Comparison of ENCODE assay signal across 9 mouse cellular contexts in the genomic region with DNA sequence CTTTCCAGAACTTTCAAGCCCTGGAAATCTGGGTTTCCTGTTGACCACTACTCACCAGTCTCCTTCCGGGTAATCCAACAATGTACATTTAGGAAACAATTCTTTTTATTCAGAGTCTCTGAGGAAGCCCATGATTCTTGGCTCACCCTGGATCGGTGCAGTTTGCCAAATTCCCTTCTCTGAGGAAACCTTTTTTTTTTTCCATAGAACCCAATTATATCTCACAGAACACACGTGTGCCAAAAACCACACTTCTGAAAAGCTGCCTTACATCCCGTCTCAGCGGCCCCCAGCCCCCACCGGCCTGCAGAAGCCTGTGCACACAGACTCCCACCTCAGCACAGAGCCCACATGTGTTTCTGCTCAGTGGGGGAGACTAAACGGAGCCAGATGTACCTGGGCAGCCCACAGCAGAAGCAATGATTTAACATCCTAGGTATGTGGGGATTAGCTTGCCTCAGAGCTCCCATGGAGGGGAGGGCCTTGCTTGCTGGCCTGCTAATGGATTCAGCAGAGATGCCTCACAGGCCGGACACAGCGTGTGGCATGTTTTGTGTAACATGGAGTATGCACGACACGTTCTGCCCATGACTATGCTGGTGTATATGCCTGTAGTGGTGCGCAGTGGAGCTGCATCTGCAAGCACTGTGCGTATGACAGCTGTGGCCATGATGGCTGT.
A peak's percentile ranks its signal among the peaks of the same experiment; 100 is the strongest.
DNase-seq lines count a peak whose midpoint lies in the region; ATAC-seq and TF ChIP-seq lines count a peak whose summit lies in the region.
"Had no signal": no experiment of that assay in that cellular context is flagged by ENCODE, and none has a peak within 500 bp of the region (broad histone marks: within the 10 kb centered on the region; RNA-seq: fewer than 3 reads in every experiment).

No protein-coding gene starts in this region.

- WGBS in heart, embryonic 14.5 days: 55% methylated on average over 13 of the region's 13 CpGs

- no peaks in the 10 kb centered on the region for H3K9me3 ChIP-seq in heart, embryonic 14.5 days (ENCODE audit: control insufficient read depth, low read length)

- H3K36me3 ChIP-seq in heart, embryonic 14.5 days (ENCODE audit: control insufficient read depth, insufficient read depth, low read length): no peaks in the 10 kb centered on the region

- peak overlapping the region; percentile 53 to 91 for H3K27ac ChIP-seq in heart, embryonic 14.5 days (replicated peaks in 1 of 2; ENCODE audit: control insufficient read depth in 1 of 2, insufficient read depth in 1 of 2, low read depth in 2 of 2, low read length in 2 of 2)
- no peak overlapping the region for H3K27ac ChIP-seq in layer of hippocampus, adult 2 months
- H3K27ac ChIP-seq: liver, embryonic 14.5 days had no signal

- TF ChIP-seq CTCF in layer of hippocampus, adult 2 months (conservative IDR thresholded peaks at IDR 0.05): no peak

- H3K27me3 ChIP-seq in heart, embryonic 14.5 days (ENCODE audit: control insufficient read depth, insufficient read depth, low read length): no peaks in the 10 kb centered on the region

- intact Hi-C loops in left cerebral cortex, postnatal 14 days (cut with DNase I): no loop called here

- H3K4me2 ChIP-seq in heart, embryonic 14.5 days (ENCODE audit: low read length): no peak overlapping the region

- no peak overlapping the region for H3K9ac ChIP-seq in heart, embryonic 14.5 days (ENCODE audit: low read length)
- H3K9ac ChIP-seq: liver, embryonic 14.5 days had no signal

- ATAC-seq in heart, embryonic 14.5 days (ENCODE audit: insufficient number of reproducible peaks, insufficient read depth, low FRiP score, low read depth): peak; percentile 81

- peak; percentile 60 for DNase-seq in Muller cell, postnatal 12 days (ENCODE audit: inconsistent ontology term)
- DNase-seq in embryo, embryonic 10.5 days (ENCODE audit: low spot score): peak; percentile 76
- DNase-seq in left cerebral cortex, postnatal 14 days (ENCODE audit: low spot score in 2 of 2): peak; percentile 15 to 46
- peak; percentile 64 for DNase-seq in yolk sac, embryonic 10.5 days (ENCODE audit: low spot score)
- DNase-seq in layer of hippocampus, adult 2 months (ENCODE audit: low spot score in 2 of 2): no peak
- DNase-seq in spleen, postnatal 10 days (ENCODE audit: low spot score in 2 of 2): no peak
- no peak for DNase-seq in ovary, postnatal 36 days (ENCODE audit: low spot score)

- H3K4me1 ChIP-seq in heart, embryonic 14.5 days (ENCODE audit: control insufficient read depth in 2 of 2, insufficient read depth in 2 of 2, low read length in 2 of 2): peaks cover 13 to 14% of the 10 kb centered on the region in 2 experiments

- H3K4me3 ChIP-seq in heart, embryonic 14.5 days (ENCODE audit: control insufficient read depth in 1 of 2, insufficient read depth in 1 of 2, low read depth in 1 of 2, low read length in 2 of 2): no peak overlapping the region
- H3K4me3 ChIP-seq in layer of hippocampus, adult 2 months: no peak overlapping the region

Comparison
In these comparisons a context has a peak if more than half of its experiments do, and no peak if none do; other contexts are left out.
1. DNase-seq: peak in Muller cell, postnatal 12 days (single experiment), embryo, embryonic 10.5 days (single experiment), left cerebral cortex, postnatal 14 days (2 of 2) and yolk sac, embryonic 10.5 days (single experiment); none in layer of hippocampus, adult 2 months (0 of 2), spleen, postnatal 10 days (0 of 2) and ovary, postnatal 36 days (single experiment).